Mouse (Mus musculus): ENCODE data around the gene Mlst8. TPM values are rescaled to one million over a fixed set of nuclear protein-coding genes. Genes with fewer than 3 reads are reported as not detected.
A peak's percentile ranks its signal among the peaks of the same experiment; 100 is the strongest.

Mlst8 gene
- total and polyA plus RNA-seq, 3 experiments = 10.0 to 24.7 (median 14.0) TPM

DNA sequence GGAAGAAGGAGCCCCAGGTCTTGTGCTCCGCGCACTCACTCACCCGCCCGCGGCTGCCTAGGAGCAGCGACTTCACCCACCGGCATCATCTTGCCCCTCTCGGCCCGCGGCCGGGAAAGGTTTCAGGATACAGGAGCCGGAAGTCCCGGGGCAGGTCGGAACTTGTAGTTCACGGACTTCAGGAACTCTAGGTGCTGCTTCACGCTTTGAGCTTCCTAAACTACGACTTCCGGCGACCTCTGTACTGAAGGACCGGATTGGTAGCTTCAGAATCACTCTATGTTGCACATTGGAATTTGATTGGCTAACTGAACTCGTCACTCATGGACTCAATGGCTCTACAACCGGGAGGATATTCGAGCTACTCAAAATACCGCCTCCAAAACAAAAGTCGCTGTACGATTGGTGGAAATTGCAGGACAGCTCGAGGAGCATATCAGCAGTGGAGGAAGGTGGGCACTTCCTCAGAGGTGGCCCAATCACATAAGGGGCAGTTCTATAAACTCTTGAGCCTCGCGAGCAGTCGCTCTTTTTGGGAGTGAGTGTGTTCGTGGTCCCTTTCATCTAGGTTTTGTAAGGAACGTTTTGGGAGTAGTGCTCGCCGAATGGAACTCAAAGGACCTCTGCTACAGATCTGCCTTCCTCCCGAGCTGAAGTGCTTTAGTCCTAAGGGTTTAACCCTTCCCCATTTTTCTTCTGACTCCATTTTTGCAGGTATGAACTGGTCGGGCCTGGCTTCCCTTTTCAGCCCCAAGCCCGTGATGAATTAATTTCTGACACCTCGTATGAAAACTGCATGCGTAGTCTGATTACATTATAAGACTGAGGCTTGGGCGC lies 49.1 kb upstream of the Mlst8 start, which contains the start of gene Traf7:
Traf7 (minus strand) TSS at position 216 of the 837 bp plus-strand sequence.
- Histone ChIP-seq H3K27me3 (replicated peaks) (no peaks in the 10 kb centered on the region), H3K36me3 (replicated peaks in 1 of 2; ENCODE audit: control insufficient read depth in 1 of 2, insufficient read depth in 1 of 2, low read length in 1 of 2) (peaks cover 25 to 56% of the 10 kb centered on the region in 2 experiments), H3K79me2 (replicated peaks; ENCODE audit: control insufficient read depth, extremely low read depth, insufficient read depth, poor library complexity, severe bottlenecking) (peaks cover 59% of the 10 kb centered on the region), H3K27ac (ENCODE audit: insufficient read depth, low read depth) (peak within 1 kb of the TSS; percentile 56; the same call in 1 of the 2 replicates), H3K4me2 (ENCODE audit: insufficient read depth, low read depth, poor library complexity, severe bottlenecking) (peak within 1 kb of the TSS; percentile 89), H3K9me3 (replicated peaks; ENCODE audit: low read length) (no peaks in the 10 kb centered on the region), H3K4me3 (replicated peaks in 1 of 3; ENCODE audit: low read depth in 2 of 3, low read length in 2 of 3, poor library complexity in 1 of 3) (peak within 1 kb of the TSS; percentile 65 to 97 (median 95)), H3K9ac (ENCODE audit: insufficient read depth, low read depth) (peak within 1 kb of the TSS; percentile 98), H3K4me1 (ENCODE audit: control insufficient read depth in 1 of 2, insufficient read depth in 2 of 2) (peaks cover 29 to 55% of the 10 kb centered on the region in 2 experiments)
- dilution Hi-C loops (cut with MboI; ENCODE audit: extremely low pct_ligation_motif_present, extremely low pct_unique_long_range_greater_than_20kb, low sequenced_read_pairs) (no loop called here), in situ Hi-C loops (cut with MboI; ENCODE audit: low pct_ligation_motif_present, low pct_unique_long_range_greater_than_20kb, low sequenced_read_pairs) (no loop called here)
- TF ChIP-seq SMC3 (IDR thresholded peaks at IDR 0.05; ENCODE audit: low read depth, low read length) (no peak), PAX5 (IDR thresholded peaks at IDR 0.05; ENCODE audit: low read length) (no peak), POLR2AphosphoS2 (IDR thresholded peaks at IDR 0.05; ENCODE audit: low read depth, low read length) (peak; percentile 99), MAZ (IDR thresholded peaks at IDR 0.05; ENCODE audit: low read depth, low read length) (0 out of 2 replicates have a peak, but pooled peaks have one; percentile 58), MXI1 (IDR thresholded peaks at IDR 0.05; ENCODE audit: low read depth, low read length) (peak; percentile 64), MAFK (IDR thresholded peaks at IDR 0.05; ENCODE audit: insufficient replicate concordance, low read length) (no peak), POLR2A (IDR thresholded peaks at IDR 0.05; ENCODE audit: low read depth, low read length) (peak; percentile 100), MAX (IDR thresholded peaks at IDR 0.05; ENCODE audit: low read length) (peak; percentile 53; the same call in 1 of the 2 replicates), CHD2 (IDR thresholded peaks at IDR 0.05; ENCODE audit: low read length) (peak; percentile 95), HCFC1 (IDR thresholded peaks at IDR 0.05; ENCODE audit: low read depth, low read length) (peak; percentile 98), MYC (IDR thresholded peaks at IDR 0.05; ENCODE audit: low read depth, low read length) (peak; percentile 85), EP300 (IDR thresholded peaks at IDR 0.05; ENCODE audit: low read length) (no peak), USF1 (IDR thresholded peaks at IDR 0.05; ENCODE audit: low read depth, low read length) (no peak), ELF1 (IDR thresholded peaks at IDR 0.05; ENCODE audit: low read depth, low read length) (peak; percentile 98), ZKSCAN1 (IDR thresholded peaks at IDR 0.05; ENCODE audit: borderline replicate concordance, low read depth, low read length) (no peak), NRF1 (IDR thresholded peaks at IDR 0.05; ENCODE audit: low read depth, low read length) (peak; percentile 15; the same call in 1 of the 2 replicates), MEF2A (IDR thresholded peaks at IDR 0.05; ENCODE audit: borderline replicate concordance, low read depth, low read length) (peak; percentile 26; the same call in 1 of the 2 replicates), UBTF (IDR thresholded peaks at IDR 0.05; ENCODE audit: low read depth, low read length) (no peak), JUND (conservative IDR thresholded peaks at IDR 0.05; ENCODE audit: low read depth, low read length) (no peak), KAT2A (IDR thresholded peaks at IDR 0.05; ENCODE audit: insufficient replicate concordance, low read length) (peak; percentile 94), ZNF384 (IDR thresholded peaks at IDR 0.05; ENCODE audit: low read depth, low read length) (no peak), ZC3H11A (IDR thresholded peaks at IDR 0.05; ENCODE audit: low read depth, low read length) (no peak), CHD1 (IDR thresholded peaks at IDR 0.05; ENCODE audit: low read depth, low read length) (peak; percentile 14; the same call in 1 of the 2 replicates), E2F4 (IDR thresholded peaks at IDR 0.05; ENCODE audit: insufficient replicate concordance, low read depth, low read length) (0 out of 2 replicates have a peak, but pooled peaks have one; percentile 60), NELFE (IDR thresholded peaks at IDR 0.05; ENCODE audit: low read depth, low read length) (peak; percentile 100), IRF4 (IDR thresholded peaks at IDR 0.05; ENCODE audit: low read depth, low read length) (peak; percentile 68; the same call in 1 of the 2 replicates), USF2 (conservative IDR thresholded peaks at IDR 0.05; ENCODE audit: low read depth, low read length) (no peak), RAD21 (IDR thresholded peaks at IDR 0.05; ENCODE audit: low read depth, low read length) (no peak), ZMIZ1 (IDR thresholded peaks at IDR 0.05; ENCODE audit: low read depth, low read length) (peak; percentile 99), BHLHE40 (IDR thresholded peaks at IDR 0.05; ENCODE audit: low read depth, low read length) (no peak), GABPA (IDR thresholded peaks at IDR 0.05; ENCODE audit: insufficient replicate concordance, low read depth, low read length) (peak; percentile 67; the same call in 1 of the 2 replicates), JUN (IDR thresholded peaks at IDR 0.05; ENCODE audit: insufficient read depth, low read depth, low read length) (no peak), CTCF (conservative IDR thresholded peaks at IDR 0.05 in 1 of 2, IDR thresholded peaks at IDR 0.05 in 1 of 2; ENCODE audit: low read depth in 2 of 2, low read length in 2 of 2) (no peak), TCF12 (IDR thresholded peaks at IDR 0.05; ENCODE audit: low read depth, low read length) (peak; percentile 93), ETS1 (conservative IDR thresholded peaks at IDR 0.05; ENCODE audit: low read depth, low read length) (no peak), SIN3A (IDR thresholded peaks at IDR 0.05; ENCODE audit: low read length) (peak; percentile 96), TBP (conservative IDR thresholded peaks at IDR 0.05; ENCODE audit: low read depth, low read length) (peak; percentile 99), RCOR1 (conservative IDR thresholded peaks at IDR 0.05; ENCODE audit: low read depth, low read length) (no peak)
- peak; percentile 100 for DNase-seq (ENCODE audit: extremely low read depth)

Data from CH12.LX (cell line).